ENCODE assay signal across 7 mouse cellular contexts in genomic region chr7:80143331-80144273, GRCm38 (mm10). TPM values are rescaled to one million over a fixed set of nuclear protein-coding genes. Genes with fewer than 3 reads are reported as not detected.
DNase-seq lines count a peak whose midpoint lies in the region; ATAC-seq lines count a peak whose summit lies in the region.

No protein-coding gene starts in this region.

- no peaks in the 10 kb centered on the region for H3K9me3 ChIP-seq in embryonic facial prominence, embryonic 13.5 days
- H3K9me3 ChIP-seq in hindbrain, embryonic 14.5 days (ENCODE audit: control insufficient read depth, low read length): no peaks in the 10 kb centered on the region
- H3K9me3 ChIP-seq in limb, embryonic 11.5 days (ENCODE audit: control insufficient read depth, low read length): no peaks in the 10 kb centered on the region
- no peaks in the 10 kb centered on the region for H3K9me3 ChIP-seq in midbrain, embryonic 12.5 days

- ATAC-seq in embryonic facial prominence, embryonic 13.5 days (ENCODE audit: insufficient number of reproducible peaks, insufficient read depth, low FRiP score, low TSS enrichment, low read depth): no peak
- peak; percentile 59; the same call in 1 of the 2 replicates for ATAC-seq in hindbrain, embryonic 14.5 days (ENCODE audit: low FRiP score)
- no peak for ATAC-seq in limb, embryonic 11.5 days (ENCODE audit: insufficient number of reproducible peaks, low FRiP score, low TSS enrichment, low read depth)
- ATAC-seq in midbrain, embryonic 12.5 days (ENCODE audit: low FRiP score, low read depth): peak; percentile 19; the same call in 1 of the 2 replicates

- peak overlapping the region; percentile 75 for H3K27ac ChIP-seq in embryonic facial prominence, embryonic 13.5 days
- H3K27ac ChIP-seq in hindbrain, embryonic 14.5 days: peak overlapping the region; percentile 53; the same call in 1 of the 2 replicates
- no peak overlapping the region for H3K27ac ChIP-seq in limb, embryonic 11.5 days (replicated peaks; ENCODE audit: low read depth, low read length)
- H3K27ac ChIP-seq in midbrain, embryonic 12.5 days (replicated peaks): peak overlapping the region; percentile 30; the same call in 1 of the 2 replicates

- H3K4me2 ChIP-seq in embryonic facial prominence, embryonic 13.5 days: peak overlapping the region; percentile 41
- H3K4me2 ChIP-seq in hindbrain, embryonic 14.5 days (replicated peaks): peak overlapping the region; percentile 10; the same call in 1 of the 2 replicates
- no peak overlapping the region for H3K4me2 ChIP-seq in limb, embryonic 11.5 days (ENCODE audit: low read depth, severe bottlenecking)
- 0 out of 2 replicates have a peak overlapping the region, but pooled peaks have one; percentile 18 for H3K4me2 ChIP-seq in midbrain, embryonic 12.5 days (replicated peaks)

- no peaks in the 10 kb centered on the region for H3K27me3 ChIP-seq in embryonic facial prominence, embryonic 13.5 days
- H3K27me3 ChIP-seq in hindbrain, embryonic 14.5 days (ENCODE audit: control insufficient read depth, insufficient read depth, low read length): no peaks in the 10 kb centered on the region
- H3K27me3 ChIP-seq in limb, embryonic 11.5 days (ENCODE audit: control insufficient read depth, insufficient read depth, low read length): no peaks in the 10 kb centered on the region
- H3K27me3 ChIP-seq in midbrain, embryonic 12.5 days: no peaks in the 10 kb centered on the region

- no peak overlapping the region for H3K4me3 ChIP-seq in embryonic facial prominence, embryonic 13.5 days
- no peak overlapping the region for H3K4me3 ChIP-seq in hindbrain, embryonic 14.5 days (replicated peaks; ENCODE audit: low read length)
- no peak overlapping the region for H3K4me3 ChIP-seq in limb, embryonic 11.5 days (ENCODE audit: low read depth, low read length)
- no peak overlapping the region for H3K4me3 ChIP-seq in midbrain, embryonic 12.5 days

- peak overlapping the region; percentile 55; the same call in 1 of the 2 replicates for H3K9ac ChIP-seq in embryonic facial prominence, embryonic 13.5 days
- H3K9ac ChIP-seq in hindbrain, embryonic 14.5 days: 0 out of 2 replicates have a peak overlapping the region, but pooled peaks have one; percentile 5
- H3K9ac ChIP-seq in limb, embryonic 11.5 days (ENCODE audit: low read length): peak overlapping the region; percentile 17; the same call in 1 of the 2 replicates
- H3K9ac ChIP-seq in midbrain, embryonic 12.5 days (replicated peaks): no peak overlapping the region

- peak; percentile 46 for DNase-seq in CD4-positive, CD25-positive, alpha-beta regulatory T cell, adult 2 months (ENCODE audit: low read depth, low spot score)
- DNase-seq in ES-CJ7 (ENCODE audit: low read depth, low spot score): peak; percentile 43
- DNase-seq in hindbrain, embryonic 14.5 days (ENCODE audit: low spot score): peak; percentile 36
- peak; percentile 28 for DNase-seq in limb, embryonic 11.5 days (ENCODE audit: low spot score)
- peak; percentile 46 to 59 for DNase-seq in spleen, postnatal 14 days (ENCODE audit: low spot score in 2 of 2)

- WGBS in embryonic facial prominence, embryonic 13.5 days: 31% methylated on average over 22 of the region's 22 CpGs
- WGBS in hindbrain, embryonic 14.5 days: 29% methylated on average over 22 of the region's 22 CpGs
- WGBS in limb, embryonic 11.5 days: 48% methylated on average over 22 of the region's 22 CpGs
- WGBS in midbrain, embryonic 12.5 days: 42% methylated on average over 22 of the region's 22 CpGs

- H3K36me3 ChIP-seq in embryonic facial prominence, embryonic 13.5 days: no peaks in the 10 kb centered on the region
- H3K36me3 ChIP-seq in hindbrain, embryonic 14.5 days (replicated peaks; ENCODE audit: control insufficient read depth, insufficient read depth): no peaks in the 10 kb centered on the region
- H3K36me3 ChIP-seq in limb, embryonic 11.5 days (ENCODE audit: control insufficient read depth, insufficient read depth, low read length): no peaks in the 10 kb centered on the region
- no peaks in the 10 kb centered on the region for H3K36me3 ChIP-seq in midbrain, embryonic 12.5 days

- H3K4me1 ChIP-seq in embryonic facial prominence, embryonic 13.5 days: peaks cover 19% of the 10 kb centered on the region
- peaks cover 4% of the 10 kb centered on the region; the same call in 1 of the 2 replicates for H3K4me1 ChIP-seq in hindbrain, embryonic 14.5 days (replicated peaks; ENCODE audit: control insufficient read depth, insufficient read depth, low read length)
- no peaks in the 10 kb centered on the region for H3K4me1 ChIP-seq in limb, embryonic 11.5 days (ENCODE audit: control insufficient read depth, insufficient read depth, low read length)
- H3K4me1 ChIP-seq in midbrain, embryonic 12.5 days: peaks cover 13% of the 10 kb centered on the region

RNA-seq across cellular contexts. Expression of gene Idh2, which starts 28.4 kb away (rescaled TPM):
- 514 and 560 TPM in 2 replicates for polyA plus RNA-seq in embryonic facial prominence, embryonic 13.5 days (2015; fragmentation: Nextera tagmentation; extraction: Ambion mirVana)
- 198 and 205 TPM in 2 replicates for polyA plus RNA-seq in hindbrain, embryonic 14.5 days (2014; fragmentation: Nextera tagmentation; extraction: Ambion mirVana)
- polyA plus RNA-seq in limb, embryonic 11.5 days (2014; fragmentation: Nextera tagmentation; extraction: Ambion mirVana): 540 and 555 TPM in 2 replicates
- polyA plus RNA-seq in midbrain, embryonic 12.5 days (2016; fragmentation: Nextera tagmentation; extraction: Ambion mirVana): 331 and 347 TPM in 2 replicates

RNA-seq across cellular contexts. Expression of gene Sema4b, which starts 43.0 kb away (rescaled TPM):
- 18.6 and 19.8 TPM in 2 replicates for polyA plus RNA-seq in embryonic facial prominence, embryonic 13.5 days (2015; fragmentation: Nextera tagmentation; extraction: Ambion mirVana)
- 17.4 and 19.7 TPM in 2 replicates for polyA plus RNA-seq in hindbrain, embryonic 14.5 days (2014; fragmentation: Nextera tagmentation; extraction: Ambion mirVana)
- polyA plus RNA-seq in limb, embryonic 11.5 days (2014; fragmentation: Nextera tagmentation; extraction: Ambion mirVana): 8.3 and 9.0 TPM in 2 replicates
- 17.7 and 20.9 TPM in 2 replicates for polyA plus RNA-seq in midbrain, embryonic 12.5 days (2016; fragmentation: Nextera tagmentation; extraction: Ambion mirVana)

Comparison
In these comparisons a context has a peak if more than half of its experiments do, and no peak if none do; other contexts are left out.
1. ATAC-seq: peak in hindbrain, embryonic 14.5 days (single experiment) and midbrain, embryonic 12.5 days (single experiment); none in embryonic facial prominence, embryonic 13.5 days (single experiment) and limb, embryonic 11.5 days (single experiment).
2. Peak in every context shown above with its lines, with median percentiles within 50 percentile points of each other: DNase-seq.